Mouse (Mus musculus): ENCODE measurements at regions not wholly inside any gene's neighbourhood (a gene's known extent, or its start where the extent isn't known, plus 50 kb on each side); places are given as distances from the start of the nearest gene placed in this dataset.
"Not testable (repeated sequence)": the region's sequence is repeated elsewhere in the genome, so short reads cannot be mapped to it uniquely, and the experiment has no call there.

DNA sequence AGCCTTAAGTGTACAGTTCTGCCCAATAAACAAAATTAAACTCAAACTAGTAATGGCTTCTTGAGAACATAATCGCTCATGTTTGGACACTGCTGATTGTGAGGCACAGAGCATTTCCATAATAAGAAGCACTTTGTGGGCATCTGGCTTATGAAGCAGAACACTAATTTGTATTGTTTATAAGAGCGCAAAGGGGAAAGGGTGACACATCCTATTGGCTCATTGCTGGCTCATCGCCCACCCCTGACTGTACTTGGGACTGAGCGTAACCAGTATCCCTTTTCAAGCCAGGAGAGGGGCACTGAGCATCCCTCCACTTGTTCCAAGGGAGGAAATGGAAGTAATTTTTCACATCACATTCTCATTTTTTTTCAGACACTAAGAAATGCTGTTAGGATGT, 288.0 kb downstream of the Sfmbt2 start:
- no peaks in the 10 kb centered on the region for H3K4me1 ChIP-seq
- no peaks in the 10 kb centered on the region for H3K36me3 ChIP-seq (replicated peaks)
- no peak overlapping the region for H3K4me3 ChIP-seq
- H3K9me3 ChIP-seq: peaks cover 4% of the 10 kb centered on the region
- WGBS: 94% methylated on average over 4 of the region's 4 CpGs
- no peak overlapping the region for H3K27ac ChIP-seq
- H3K27me3 ChIP-seq (ENCODE audit: poor library complexity, severe bottlenecking): no peaks in the 10 kb centered on the region
- DNase-seq (ENCODE audit: extremely low spot score, low spot score): no peak

DNA sequence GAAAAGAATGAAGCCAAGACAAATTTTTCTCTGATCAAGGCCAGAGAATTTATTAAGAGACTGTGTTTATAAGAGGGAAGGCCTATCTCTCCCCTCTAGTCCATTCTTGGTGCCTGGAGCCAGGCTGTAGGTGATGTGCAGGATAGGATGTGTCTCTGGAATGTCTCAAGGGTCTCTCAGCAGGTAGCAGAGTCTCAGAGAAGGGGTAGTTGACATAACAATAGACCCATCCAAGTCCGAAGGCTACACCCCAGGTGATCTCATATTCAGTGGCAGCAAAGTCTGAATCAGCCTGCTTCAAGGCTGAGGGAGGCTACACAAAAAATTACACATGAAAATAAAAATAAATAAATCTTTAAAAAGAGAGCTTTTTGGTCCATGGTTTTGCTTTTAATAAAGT, 297.6 kb downstream of the Sfmbt2 start:
- H3K4me3 ChIP-seq; DNase-seq (ENCODE audit: extremely low spot score, low spot score); H3K9me3 ChIP-seq; H3K27me3 ChIP-seq (ENCODE audit: poor library complexity, severe bottlenecking); H3K36me3 ChIP-seq (replicated peaks); H3K27ac ChIP-seq: not testable (repeated sequence)
- 33% methylated on average over 1 of the region's 1 CpGs for WGBS
- peaks cover 22% of the 10 kb centered on the region for H3K4me1 ChIP-seq

DNA sequence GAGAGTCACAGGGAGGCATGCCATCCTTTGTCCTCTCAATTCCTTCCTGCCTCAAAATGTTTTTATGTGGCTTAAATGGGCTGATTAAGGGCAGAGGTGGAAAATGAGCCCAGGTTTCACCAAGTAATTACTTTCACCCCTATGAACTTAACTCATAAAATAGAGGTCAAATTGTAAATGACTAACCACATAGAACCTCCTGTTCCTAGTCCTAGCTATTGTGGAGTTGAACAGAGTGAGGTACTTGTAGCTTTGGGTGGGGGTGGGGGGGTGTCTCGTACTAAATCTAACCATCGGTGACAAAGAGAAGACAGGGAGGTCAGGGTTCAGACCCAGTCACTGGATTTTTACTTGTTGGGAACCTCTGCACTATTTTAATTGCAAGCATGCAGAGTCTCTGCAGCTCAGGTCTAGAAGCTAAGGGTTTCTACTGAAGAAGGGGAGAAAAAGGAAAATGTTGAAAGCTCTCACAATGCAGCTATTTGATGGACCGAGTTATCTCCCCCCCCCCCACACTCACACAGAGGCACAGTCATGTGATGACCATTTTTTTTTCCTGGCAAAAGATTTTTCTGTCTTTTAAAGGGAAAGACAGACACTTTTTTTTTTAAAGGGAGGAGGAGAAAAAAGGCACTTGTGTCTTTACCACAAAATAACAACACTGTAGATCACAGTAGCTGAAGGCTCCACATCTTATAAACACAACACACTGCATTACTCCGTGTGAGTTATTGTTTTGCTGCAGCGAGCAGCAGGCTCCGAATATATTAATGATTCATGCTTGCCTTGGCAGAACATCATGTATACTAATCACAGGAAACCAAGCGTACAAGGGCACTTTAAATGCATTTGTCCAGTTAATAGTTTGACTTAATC, 300.4 kb downstream of the Sfmbt2 start:
- H3K4me3 ChIP-seq: no peak overlapping the region
- no peaks in the 10 kb centered on the region for H3K9me3 ChIP-seq
- 60% methylated on average over 7 of the region's 7 CpGs for WGBS
- H3K27ac ChIP-seq: no peak overlapping the region
- peaks cover 27% of the 10 kb centered on the region for H3K4me1 ChIP-seq
- no peak for DNase-seq (ENCODE audit: extremely low spot score, low spot score)
- no peaks in the 10 kb centered on the region for H3K27me3 ChIP-seq (ENCODE audit: poor library complexity, severe bottlenecking)
- no peaks in the 10 kb centered on the region for H3K36me3 ChIP-seq (replicated peaks)

DNA sequence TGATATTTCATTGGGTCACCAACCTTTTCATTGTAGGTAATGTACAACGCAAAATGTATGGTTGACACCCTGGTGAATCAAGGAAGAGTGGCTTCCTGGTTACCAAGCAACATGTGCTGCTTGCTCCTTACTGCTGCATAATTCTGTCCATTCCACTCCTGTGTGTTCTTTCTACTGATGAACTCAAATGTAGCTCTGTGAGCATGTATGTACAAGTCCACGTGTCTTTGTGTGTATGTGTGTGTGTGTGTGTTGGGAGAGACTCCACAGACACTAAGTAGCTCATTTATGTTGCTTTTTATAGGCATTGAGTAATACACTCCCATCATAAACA, 301.0 kb downstream of the Sfmbt2 start:
- Histone ChIP-seq H3K9me3 (no peaks in the 10 kb centered on the region), H3K4me3 (no peak overlapping the region), H3K4me1 (peaks cover 27% of the 10 kb centered on the region), H3K36me3 (replicated peaks) (no peaks in the 10 kb centered on the region), H3K27me3 (ENCODE audit: poor library complexity, severe bottlenecking) (no peaks in the 10 kb centered on the region), H3K27ac (no peak overlapping the region)
- 84% methylated on average over 2 of the region's 2 CpGs for WGBS
- no peak for DNase-seq (ENCODE audit: extremely low spot score, low spot score)

DNA sequence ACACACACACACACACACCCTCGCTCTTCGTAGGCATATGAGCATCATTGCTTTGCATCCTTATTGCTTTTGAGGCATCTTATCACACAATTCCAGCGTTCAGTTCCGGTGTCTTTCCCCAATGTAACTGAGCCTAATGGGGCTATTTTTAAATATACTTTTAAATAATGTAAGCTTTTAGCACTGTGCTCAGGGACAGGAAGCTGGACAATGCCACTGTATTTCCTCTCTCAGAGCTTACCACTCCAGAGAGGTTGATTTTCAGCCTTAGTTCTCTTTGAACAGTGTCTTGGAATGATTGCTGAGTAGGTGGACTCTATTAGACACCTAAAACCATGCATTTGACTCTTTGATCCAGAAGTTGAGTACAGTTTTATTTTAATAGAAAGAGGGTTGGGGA, 301.9 kb downstream of the Sfmbt2 start:
- no peak for DNase-seq (ENCODE audit: extremely low spot score, low spot score)
- Histone ChIP-seq H3K27ac (no peak overlapping the region), H3K9me3 (no peaks in the 10 kb centered on the region), H3K4me3 (no peak overlapping the region), H3K4me1 (peaks cover 27% of the 10 kb centered on the region), H3K27me3 (ENCODE audit: poor library complexity, severe bottlenecking) (no peaks in the 10 kb centered on the region), H3K36me3 (replicated peaks) (no peaks in the 10 kb centered on the region)
- 88% methylated on average over 4 of the region's 4 CpGs for WGBS

DNA sequence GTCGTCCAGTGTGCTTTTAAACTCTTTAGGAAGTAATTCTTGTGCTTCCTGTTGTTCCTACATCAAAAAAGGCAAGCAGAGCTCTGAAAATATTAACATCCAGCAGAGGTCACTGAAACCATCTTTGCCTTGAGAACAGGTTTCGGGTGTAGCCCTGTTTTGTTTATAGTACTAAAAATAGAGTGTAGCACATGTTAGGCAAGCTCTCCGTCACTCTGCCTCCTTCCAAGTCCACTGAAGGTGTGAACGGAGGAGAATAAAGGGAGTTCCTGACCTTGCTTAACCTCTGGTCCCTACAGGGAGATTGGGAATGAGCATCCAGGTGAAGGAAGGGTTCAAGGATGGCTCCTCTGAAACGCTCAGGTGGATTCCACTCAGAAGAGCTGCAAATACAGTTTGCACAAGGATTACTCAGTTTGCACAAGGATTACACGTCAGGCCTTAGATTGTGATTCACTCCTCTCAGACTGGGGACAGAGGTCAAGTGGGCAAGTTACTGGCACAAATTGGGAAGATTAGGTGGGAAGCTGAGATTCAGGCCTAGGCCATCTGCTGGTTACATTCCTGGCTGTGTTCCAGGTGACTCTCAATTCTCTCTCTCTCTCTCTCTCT, 304.5 kb downstream of the Sfmbt2 start:
- H3K36me3 ChIP-seq (replicated peaks): no peaks in the 10 kb centered on the region
- peaks cover 27% of the 10 kb centered on the region for H3K4me1 ChIP-seq
- H3K9me3 ChIP-seq: no peaks in the 10 kb centered on the region
- no peak overlapping the region for H3K27ac ChIP-seq
- WGBS: 62% methylated on average over 6 of the region's 6 CpGs
- DNase-seq (ENCODE audit: extremely low spot score, low spot score): no peak
- no peaks in the 10 kb centered on the region for H3K27me3 ChIP-seq (ENCODE audit: poor library complexity, severe bottlenecking)
- H3K4me3 ChIP-seq: no peak overlapping the region

DNA sequence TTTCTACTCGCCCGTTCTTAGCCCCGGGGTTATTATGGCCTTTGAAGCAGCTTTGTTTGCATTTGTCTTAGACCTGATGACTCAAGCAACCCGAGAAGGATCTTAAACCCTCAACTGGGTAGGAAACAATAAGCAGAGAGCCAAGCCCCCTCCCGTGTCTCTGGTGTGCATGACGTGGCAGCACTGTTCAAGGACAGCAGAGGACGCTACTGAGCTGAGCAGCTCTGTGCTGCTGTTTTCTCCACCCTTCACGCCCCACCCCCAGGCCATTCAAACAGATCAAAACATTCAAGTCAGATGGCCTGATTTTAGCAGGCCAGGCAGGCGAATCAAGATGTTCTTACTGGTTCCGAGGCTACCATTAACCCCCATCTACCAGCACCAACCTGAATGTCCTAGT, 331.1 kb downstream of the Sfmbt2 start:
- no peaks in the 10 kb centered on the region for H3K27me3 ChIP-seq (ENCODE audit: poor library complexity, severe bottlenecking)
- 56% methylated on average over 10 of the region's 10 CpGs for WGBS
- no peak for DNase-seq (ENCODE audit: extremely low spot score, low spot score)
- H3K9me3 ChIP-seq: no peaks in the 10 kb centered on the region
- H3K4me3 ChIP-seq: no peak overlapping the region
- H3K36me3 ChIP-seq (replicated peaks): no peaks in the 10 kb centered on the region
- no peak overlapping the region for H3K27ac ChIP-seq
- 0 out of 2 replicates have a peak, but pooled peaks cover 4% of the 10 kb centered on the region for H3K4me1 ChIP-seq

DNA sequence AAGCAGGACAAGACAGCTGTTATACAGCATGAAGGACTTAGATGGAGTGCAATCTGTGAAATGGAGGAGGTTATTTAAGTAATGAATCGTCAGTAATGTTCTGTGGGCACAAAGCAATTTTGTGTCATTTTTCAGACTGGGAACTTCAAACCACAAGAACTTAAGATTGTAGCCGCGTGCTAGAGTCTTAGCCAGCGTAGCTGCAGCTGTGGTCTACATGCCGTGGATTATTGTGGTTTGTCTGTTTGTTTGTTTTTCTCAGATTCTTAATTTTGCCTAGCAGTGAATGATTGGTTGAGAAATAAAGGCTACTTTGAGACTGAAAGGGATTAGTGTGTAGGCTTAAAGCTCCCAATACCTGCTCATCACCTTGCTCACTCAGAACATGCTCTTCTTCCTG, 348.1 kb downstream of the Sfmbt2 start:
- Histone ChIP-seq H3K27me3 (ENCODE audit: poor library complexity, severe bottlenecking) (no peaks in the 10 kb centered on the region), H3K9me3 (no peaks in the 10 kb centered on the region), H3K4me3 (no peak overlapping the region), H3K4me1 (no peaks in the 10 kb centered on the region), H3K36me3 (replicated peaks) (no peaks in the 10 kb centered on the region), H3K27ac (no peak overlapping the region)
- 87% methylated on average over 5 of the region's 5 CpGs for WGBS
- no peak for DNase-seq (ENCODE audit: extremely low spot score, low spot score)

DNA sequence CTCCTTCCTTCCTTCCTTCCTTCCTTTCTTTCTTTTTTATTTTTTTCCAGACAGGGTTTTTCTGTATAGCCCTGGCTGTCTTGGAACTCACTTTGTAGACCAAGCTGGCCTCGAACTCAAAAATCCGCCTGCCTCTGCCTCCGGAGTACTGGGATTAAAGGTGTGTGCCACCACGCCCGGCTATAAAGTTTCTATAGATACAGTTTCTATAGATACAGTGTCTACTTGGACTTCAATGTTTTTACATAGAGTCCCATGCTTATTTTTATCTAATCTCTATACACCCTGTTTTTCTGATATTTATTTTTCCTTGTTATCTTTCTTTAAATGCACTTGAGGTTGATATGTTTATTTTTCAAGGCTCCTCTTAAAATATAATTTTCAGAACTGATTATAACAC, 364.0 kb downstream of the Sfmbt2 start:
- 92% methylated on average over 5 of the region's 5 CpGs for WGBS
- H3K9me3 ChIP-seq; H3K36me3 ChIP-seq (replicated peaks); H3K27ac ChIP-seq; DNase-seq (ENCODE audit: extremely low spot score, low spot score); H3K4me3 ChIP-seq: not testable (repeated sequence)
- Histone ChIP-seq H3K27me3 (ENCODE audit: poor library complexity, severe bottlenecking) (peaks cover 68% of the 10 kb centered on the region), H3K4me1 (peaks cover 18% of the 10 kb centered on the region)

DNA sequence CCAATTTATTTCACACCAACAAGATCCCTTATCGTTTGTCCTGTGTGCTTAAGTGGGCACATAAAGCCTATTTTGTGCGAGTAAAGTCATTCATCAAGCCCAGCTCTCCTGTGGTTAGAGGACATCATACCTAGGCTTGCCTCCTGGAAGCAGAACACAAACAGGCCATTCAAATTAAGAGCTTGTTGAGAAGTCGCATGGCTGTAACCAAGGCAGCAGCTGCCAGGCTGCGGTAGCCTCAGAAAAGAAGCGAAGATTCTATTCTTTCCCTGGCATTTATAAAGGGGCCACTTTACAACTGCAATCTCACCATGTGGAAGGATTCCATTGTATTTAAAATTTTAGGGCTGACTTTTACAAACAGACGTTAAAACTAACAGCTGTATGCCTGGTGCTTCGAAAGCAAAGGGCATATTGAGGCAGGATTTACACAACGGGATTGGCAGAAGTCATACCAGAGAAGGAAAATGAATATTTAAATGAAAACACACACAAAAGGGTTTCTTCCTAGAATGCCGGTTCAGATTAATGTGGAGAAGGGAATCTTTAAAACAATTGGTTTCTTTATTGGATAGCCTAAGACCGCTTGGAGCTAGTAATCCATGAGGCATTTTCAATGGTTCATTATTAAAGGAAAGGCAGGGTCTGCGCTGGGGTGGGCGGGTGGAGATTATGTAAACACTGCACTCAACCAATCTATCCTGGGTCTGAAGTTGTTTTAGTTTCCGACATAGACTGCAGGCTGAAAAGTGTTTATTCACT, 366.6 kb downstream of the Sfmbt2 start:
- H3K4me3 ChIP-seq: peak overlapping the region; percentile 28; the same call in 1 of the 2 replicates
- H3K4me1 ChIP-seq: peaks cover 17% of the 10 kb centered on the region
- peak; percentile 26 for DNase-seq (ENCODE audit: extremely low spot score, low spot score)
- H3K27ac ChIP-seq: no peak overlapping the region
- H3K36me3 ChIP-seq (replicated peaks): no peaks in the 10 kb centered on the region
- peaks cover 68% of the 10 kb centered on the region for H3K27me3 ChIP-seq (ENCODE audit: poor library complexity, severe bottlenecking)
- no peaks in the 10 kb centered on the region for H3K9me3 ChIP-seq
- whole genome bisulfite sequencing: 22% methylated on average over 13 of the region's 13 CpGs

DNA sequence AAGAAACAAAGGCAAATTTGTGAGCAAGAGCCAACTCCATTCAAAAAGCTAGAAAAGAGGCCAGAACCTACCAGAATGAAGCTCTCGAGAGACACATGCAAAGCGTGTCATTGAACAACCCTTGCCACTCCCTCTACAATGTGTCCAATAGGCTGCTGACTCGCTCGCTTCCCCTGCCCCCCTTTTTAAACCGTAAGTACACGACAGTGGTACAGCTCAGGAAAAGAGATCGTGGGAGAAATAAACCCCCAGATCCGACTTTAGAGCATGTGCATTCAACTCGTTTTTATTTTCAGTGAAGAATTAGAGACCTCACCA, 367.1 kb downstream of the Sfmbt2 start:
- Histone ChIP-seq H3K27me3 (ENCODE audit: poor library complexity, severe bottlenecking) (peaks cover 63% of the 10 kb centered on the region), H3K4me3 (peak overlapping the region; percentile 28; the same call in 1 of the 2 replicates), H3K36me3 (replicated peaks) (no peaks in the 10 kb centered on the region), H3K27ac (no peak overlapping the region), H3K9me3 (no peaks in the 10 kb centered on the region), H3K4me1 (peaks cover 17% of the 10 kb centered on the region)
- no peak for DNase-seq (ENCODE audit: extremely low spot score, low spot score)
- WGBS: 55% methylated on average over 9 of the region's 9 CpGs

DNA sequence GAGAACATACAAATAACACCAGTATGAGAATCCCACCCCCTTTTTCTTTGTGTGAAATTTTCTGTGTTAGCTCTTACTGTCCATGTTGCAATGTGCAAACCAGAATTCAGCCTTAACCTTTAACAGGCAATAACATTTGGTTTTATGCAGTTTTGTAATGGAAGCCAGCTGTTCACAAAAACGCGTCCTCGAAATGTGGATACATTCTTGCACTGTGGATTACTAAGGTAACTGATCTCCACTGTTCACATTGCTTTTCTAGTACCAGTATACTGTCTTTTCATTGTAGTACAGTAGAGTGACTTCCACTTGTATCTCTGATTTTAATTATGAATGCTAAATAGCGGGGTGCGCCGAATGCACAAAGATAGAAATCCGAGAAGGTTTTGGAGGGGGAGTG, 374.8 kb downstream of the Sfmbt2 start:
- Histone ChIP-seq H3K4me1 (no peaks in the 10 kb centered on the region), H3K9me3 (no peaks in the 10 kb centered on the region), H3K27ac (no peak overlapping the region), H3K36me3 (replicated peaks) (no peaks in the 10 kb centered on the region), H3K27me3 (ENCODE audit: poor library complexity, severe bottlenecking) (peaks cover 7% of the 10 kb centered on the region; the same call in 1 of the 2 replicates), H3K4me3 (no peak overlapping the region)
- no peak for DNase-seq (ENCODE audit: extremely low spot score, low spot score)
- WGBS: 78% methylated on average over 7 of the region's 7 CpGs

DNA sequence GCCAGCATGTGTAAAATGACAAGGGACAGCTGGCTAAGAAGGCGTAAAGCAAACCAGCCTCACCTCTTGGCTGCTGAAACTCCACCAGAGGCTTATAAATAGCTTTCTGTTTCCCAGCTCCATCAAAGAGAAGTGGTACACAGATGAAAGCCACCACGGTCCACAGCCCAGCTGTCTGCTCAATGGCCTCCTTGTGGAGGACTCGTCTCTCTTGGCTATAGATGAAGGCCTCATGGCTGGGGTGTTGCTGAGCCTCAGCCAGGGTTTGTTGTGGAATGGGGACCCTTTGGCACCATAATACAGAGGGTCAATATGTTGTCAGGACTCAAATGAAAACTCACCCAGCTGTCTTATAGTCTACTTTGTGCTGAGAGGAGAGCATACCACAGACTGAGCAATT, 385.1 kb downstream of the Sfmbt2 start:
- 68% methylated on average over 3 of the region's 3 CpGs for whole genome bisulfite sequencing
- no peaks in the 10 kb centered on the region for H3K9me3 ChIP-seq
- no peaks in the 10 kb centered on the region for H3K36me3 ChIP-seq (replicated peaks)
- H3K27ac ChIP-seq: no peak overlapping the region
- DNase-seq (ENCODE audit: extremely low spot score, low spot score): no peak
- H3K27me3 ChIP-seq (ENCODE audit: poor library complexity, severe bottlenecking): no peaks in the 10 kb centered on the region
- H3K4me1 ChIP-seq: peaks cover 9% of the 10 kb centered on the region
- no peak overlapping the region for H3K4me3 ChIP-seq

Measured in forebrain, embryonic 10.5 days (tissue).